Mouse (Mus musculus) layer of hippocampus, postnatal 14 days (tissue): ENCODE data around the gene Fadd. TPM values are rescaled to one million over a fixed set of nuclear protein-coding genes. Genes with fewer than 3 reads are reported as not detected.

ENCODE experiments used
- DNase-seq, 2 experiments: peaks; one replicate each; pipeline ENCODE4 v3.0.0; 2021 to 2022; ENCODE audit warnings: low spot score in 2 of 2, mixed read lengths in 1 of 2
- total RNA-seq, 2 experiments: library from RNA; stranded (reverse); gene quantifications; 2 replicates each; pipeline ENCODE4 v1.2.3; 2021

Gene Fadd
- total RNA-seq, 2 experiments from 2014 or later, result 2.5 to 2.9 TPM

- peak; percentile 53 to 62 for DNase-seq
Measured at GRCm38 (mm10) chr7:144581559-144582283, 542 bp downstream of the Fadd start.

GRCm38 (mm10) chr7:144577876-144578275 lies 4.4 kb downstream of the Fadd start:
- peak in 1 of 2 experiments; percentile 28 for DNase-seq

GRCm38 (mm10) chr7:144572234-144572633 lies 10.0 kb downstream of the Fadd start:
- no peak for DNase-seq

- no peak for DNase-seq
Measured at GRCm38 (mm10) chr7:144571598-144571997, 10.7 kb downstream of the Fadd start.

- DNase-seq, result no peak
Measured at GRCm38 (mm10) chr7:144569428-144569827, 12.8 kb downstream of the Fadd start.

GRCm38 (mm10) chr7:144568091-144568490 lies 14.2 kb downstream of the Fadd start:
- DNase-seq, result no peak

- no peak for DNase-seq
Measured at GRCm38 (mm10) chr7:144566921-144567682, 15.2 kb downstream of the Fadd start.

GRCm38 (mm10) chr7:144563456-144564155 lies 18.7 kb downstream of the Fadd start:
- DNase-seq, result no peak

GRCm38 (mm10) chr7:144562016-144562415 lies 20.2 kb downstream of the Fadd start:
- DNase-seq, result no peak

- DNase-seq, result no peak
Measured at GRCm38 (mm10) chr7:144560594-144560993, 21.7 kb downstream of the Fadd start.

GRCm38 (mm10) chr7:144558552-144558951 lies 23.7 kb downstream of the Fadd start:
- DNase-seq, result no peak

- DNase-seq, result no peak
Measured at GRCm38 (mm10) chr7:144554123-144554472, 28.2 kb downstream of the Fadd start.

GRCm38 (mm10) chr7:144553237-144554122 lies 28.8 kb downstream of the Fadd start, which contains the start of gene Ppfia1:
Gene Ppfia1, minus strand, starts transcription at chr7:144553729.
- DNase-seq, result peak; percentile 95 to 97

GRCm38 (mm10) chr7:144552274-144552673 lies 30.0 kb downstream of the Fadd start:
- DNase-seq, result no peak

GRCm38 (mm10) chr7:144550811-144551210 lies 31.5 kb downstream of the Fadd start:
- DNase-seq, result no peak

- no peak for DNase-seq
Measured at GRCm38 (mm10) chr7:144549904-144550566, 32.2 kb downstream of the Fadd start.

GRCm38 (mm10) chr7:144545231-144545630 lies 37.0 kb downstream of the Fadd start:
- no peak for DNase-seq

GRCm38 (mm10) chr7:144541351-144541750 lies 40.9 kb downstream of the Fadd start:
- DNase-seq, result no peak

GRCm38 (mm10) chr7:144539146-144539545 lies 43.1 kb downstream of the Fadd start:
- DNase-seq, result no peak

- DNase-seq, result peak in 1 of 2 experiments; percentile 52
Measured at GRCm38 (mm10) chr7:144538030-144538644, 44.1 kb downstream of the Fadd start.
